Mouse (Mus musculus): ENCODE data around the gene Ndufaf7.

Gene Ndufaf7

DNA sequence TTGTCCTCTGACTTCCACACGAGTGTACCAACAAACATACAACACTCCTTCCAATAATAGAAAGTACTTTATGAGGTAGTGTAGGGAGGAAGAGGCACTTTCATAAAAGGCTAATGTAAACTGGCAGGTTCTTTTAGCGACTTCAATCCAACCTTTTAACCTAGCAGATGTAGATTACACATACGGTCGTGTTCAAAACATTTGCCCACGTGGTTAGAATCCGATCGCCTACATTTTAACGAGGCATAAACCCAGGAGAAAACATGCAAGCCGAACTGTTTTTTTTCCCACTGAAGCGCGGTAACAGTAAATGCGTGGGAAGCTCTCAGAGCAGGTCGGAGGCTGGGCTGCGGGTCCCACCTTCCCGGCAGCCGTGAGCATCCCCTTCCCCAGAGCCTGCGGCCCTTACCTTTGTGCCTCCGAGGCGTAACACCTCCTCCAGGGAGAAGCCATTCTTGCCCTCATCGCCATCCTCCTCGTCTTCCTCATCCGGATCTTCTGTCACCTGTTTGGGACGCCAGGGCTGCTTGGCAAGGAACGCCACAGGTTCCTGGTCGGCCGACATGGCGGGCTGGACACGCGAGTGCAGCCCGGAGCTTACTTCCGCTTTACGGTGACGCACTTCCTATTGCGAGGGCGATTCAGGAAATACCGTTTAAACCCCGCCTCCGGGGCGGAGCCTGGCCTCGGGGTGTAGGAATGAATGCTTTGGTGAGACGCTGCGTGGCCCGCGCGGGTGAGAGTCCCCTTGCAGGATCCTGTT lies at the start of gene Ndufaf7, which contains the start of gene Cebpz:
Gene Ndufaf7 (plus strand): TSS at position 671 of the 763 bp plus-strand sequence.
Gene Cebpz (minus strand): TSS at position 601 of the 763 bp plus-strand sequence.
- peak; percentile 98 for DNase-seq (ENCODE audit: low read depth)

GRCm38 (mm10) chr17:78888554-78888953 lies 48.4 kb upstream of the Ndufaf7 start:
- no peak for DNase-seq (ENCODE audit: low read depth)

DNA sequence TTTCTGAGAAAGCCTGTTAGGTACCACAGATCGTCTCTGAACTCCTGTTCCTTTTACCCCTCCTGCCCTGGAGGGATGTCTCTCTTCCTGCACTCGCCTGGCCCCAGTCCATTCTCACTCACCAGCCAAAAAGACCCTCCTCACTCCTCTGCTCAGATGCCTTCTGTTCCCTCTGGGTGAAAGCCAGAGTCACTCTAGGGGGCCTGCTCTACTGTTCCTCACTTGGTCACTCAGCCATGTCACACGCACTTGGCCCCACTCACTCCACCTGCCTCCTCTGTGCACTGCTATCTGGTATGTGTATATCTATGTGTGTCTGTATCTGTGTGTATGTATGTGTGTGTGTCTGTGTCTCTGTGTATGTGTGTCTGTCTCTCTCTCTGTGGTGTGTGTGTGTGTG lies 47.8 kb upstream of the Ndufaf7 start:
- DNase-seq (ENCODE audit: low read depth) = no peak

GRCm38 (mm10) chr17:78891020-78891419 lies 45.9 kb upstream of the Ndufaf7 start:
- no peak for DNase-seq (ENCODE audit: low read depth)

GRCm38 (mm10) chr17:78894991-78895390 lies 41.9 kb upstream of the Ndufaf7 start:
- no peak for DNase-seq (ENCODE audit: low read depth)

DNA sequence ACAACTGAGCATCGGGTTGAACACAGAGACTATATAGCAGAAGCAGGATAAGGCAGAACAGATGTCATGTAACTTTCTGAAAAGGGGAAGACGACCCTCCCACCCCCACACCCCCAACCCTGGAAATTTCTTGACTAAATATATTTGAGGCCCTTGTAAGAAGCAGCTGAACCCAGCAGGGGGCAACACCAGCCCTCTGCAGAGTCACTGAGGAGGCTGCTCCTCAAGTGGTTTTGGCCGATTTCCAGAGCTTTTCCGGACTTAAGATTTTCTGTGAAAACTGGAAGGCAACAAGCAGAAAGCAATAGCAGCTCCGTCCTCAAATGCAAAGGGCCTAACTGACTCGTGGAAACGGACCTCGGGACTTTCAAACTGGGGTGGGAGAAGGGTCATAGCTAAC lies 41.5 kb upstream of the Ndufaf7 start:
- DNase-seq (ENCODE audit: low read depth) = peak; percentile 54

GRCm38 (mm10) chr17:78903158-78903557 lies 33.8 kb upstream of the Ndufaf7 start:
- DNase-seq (ENCODE audit: low read depth) = no peak

- no peak for DNase-seq (ENCODE audit: low read depth)
Measured at GRCm38 (mm10) chr17:78906892-78907291, 30.0 kb upstream of the Ndufaf7 start, which contains the start of gene Sult6b1. Gene Sult6b1 (minus strand): TSS chr17:78906992.

GRCm38 (mm10) chr17:78909374-78909773 lies 27.6 kb upstream of the Ndufaf7 start:
- DNase-seq (ENCODE audit: low read depth) = no peak

- no peak for DNase-seq (ENCODE audit: low read depth)
Measured at GRCm38 (mm10) chr17:78912861-78913281, 24.1 kb upstream of the Ndufaf7 start.

- DNase-seq (ENCODE audit: low read depth) = no peak
Measured at GRCm38 (mm10) chr17:78913921-78914320, 23.0 kb upstream of the Ndufaf7 start.

DNA sequence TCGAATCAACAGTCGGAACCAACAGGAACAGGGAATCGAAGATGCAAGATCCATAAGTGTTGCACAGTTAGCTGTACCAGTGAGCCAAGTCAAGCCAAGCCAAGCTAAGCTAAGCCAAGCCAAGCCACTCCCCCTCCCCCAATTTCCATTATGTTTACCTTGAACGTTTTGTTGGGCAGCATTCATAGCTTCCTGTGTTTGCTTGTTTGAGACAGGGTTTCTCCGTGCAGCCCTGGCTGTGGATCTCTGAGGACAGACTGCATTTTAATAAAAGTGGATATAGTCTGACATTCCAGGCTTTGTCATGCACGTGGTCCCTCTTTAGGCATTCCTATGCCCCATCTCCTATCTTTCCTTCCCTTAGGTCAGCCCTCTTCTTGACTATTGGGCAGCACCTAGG lies 21.2 kb upstream of the Ndufaf7 start:
- peak; percentile 58 for DNase-seq (ENCODE audit: low read depth)

DNA sequence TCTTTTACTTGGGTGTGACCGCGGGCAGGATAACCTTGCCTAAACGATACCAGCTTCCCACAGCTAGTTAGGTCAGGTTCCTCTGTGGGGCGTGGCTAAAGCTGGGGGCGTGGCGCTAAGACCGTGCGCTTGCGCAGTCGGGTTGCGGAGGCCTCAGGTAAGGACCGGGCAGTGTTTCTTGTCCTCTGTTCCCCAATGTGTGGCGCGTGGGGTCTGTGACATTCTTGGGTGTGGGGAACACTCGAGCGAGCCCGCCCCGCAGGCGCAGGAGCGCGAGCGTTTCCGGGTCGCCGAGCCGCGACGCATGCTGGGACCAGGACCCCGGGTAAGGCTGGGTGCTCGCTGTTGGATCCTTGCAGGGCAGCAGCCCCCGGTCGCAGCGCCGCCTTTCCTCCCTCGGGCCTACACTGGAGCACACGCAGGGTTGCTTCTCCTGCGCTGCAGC lies 20.5 kb upstream of the Ndufaf7 start, which contains the start of gene Cebpzos:
Gene Cebpzos (plus strand): TSS at position 132 of the 445 bp plus-strand sequence.
- DNase-seq (ENCODE audit: low read depth) = peak; percentile 94

GRCm38 (mm10) chr17:78916899-78917298 lies 20.0 kb upstream of the Ndufaf7 start:
- DNase-seq (ENCODE audit: low read depth) = no peak

- no peak for DNase-seq (ENCODE audit: low read depth)
Measured at GRCm38 (mm10) chr17:78917696-78918095, 19.2 kb upstream of the Ndufaf7 start.

DNA sequence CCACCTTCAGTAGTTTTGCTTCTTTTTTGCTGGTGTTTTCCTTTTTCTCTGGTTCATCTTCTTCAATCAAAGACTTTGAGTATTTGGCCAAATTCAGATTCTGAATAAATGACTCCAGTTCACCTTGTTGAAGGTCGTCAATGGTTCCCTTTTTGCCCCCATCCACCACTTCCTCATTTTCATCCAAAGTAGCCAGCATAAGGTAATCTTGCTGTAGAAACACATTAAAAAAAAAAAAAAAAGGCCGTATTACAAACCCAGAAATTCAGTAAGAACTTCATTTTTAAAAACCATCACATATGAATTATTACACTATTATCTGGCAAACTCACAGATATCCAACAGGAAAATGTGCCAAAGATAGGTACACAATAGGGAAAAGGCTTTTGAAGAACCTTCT lies 1.1 kb upstream of the Ndufaf7 start:
- no peak for DNase-seq (ENCODE audit: low read depth)

DNA sequence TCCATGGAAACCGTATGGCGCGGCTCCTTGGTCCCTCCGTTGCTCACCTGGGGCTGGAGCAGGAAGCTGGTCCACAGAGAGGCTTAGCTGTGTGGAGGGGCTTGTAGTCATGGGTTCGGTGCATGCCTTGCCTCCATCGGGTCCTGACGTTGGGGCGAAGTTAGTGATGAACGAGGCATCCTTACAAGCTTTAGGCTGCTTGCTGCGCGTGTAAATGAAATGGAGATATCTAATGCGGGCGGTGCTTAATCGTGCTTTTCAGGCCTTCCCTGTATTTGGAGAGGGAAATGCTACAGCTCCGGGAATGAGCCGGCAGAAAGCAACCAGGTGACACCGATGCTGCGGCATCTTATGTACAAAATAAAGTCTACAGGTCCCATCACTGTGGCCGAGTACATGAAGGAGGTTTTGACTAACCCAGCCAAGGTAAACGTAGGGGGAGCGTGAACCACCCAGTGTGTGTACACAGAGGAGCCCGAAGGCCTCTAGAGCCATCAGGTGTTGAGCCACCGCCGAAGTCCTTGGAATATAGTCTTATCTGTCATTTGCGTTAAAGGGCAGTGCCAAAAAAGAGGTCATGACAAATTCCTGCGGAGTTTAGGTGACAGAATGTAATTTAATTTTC lies 405 bp downstream of the Ndufaf7 start:
- no peak for DNase-seq (ENCODE audit: low read depth)

GRCm38 (mm10) chr17:78938927-78939326 lies 2.0 kb downstream of the Ndufaf7 start:
- no peak for DNase-seq (ENCODE audit: low read depth)

DNA sequence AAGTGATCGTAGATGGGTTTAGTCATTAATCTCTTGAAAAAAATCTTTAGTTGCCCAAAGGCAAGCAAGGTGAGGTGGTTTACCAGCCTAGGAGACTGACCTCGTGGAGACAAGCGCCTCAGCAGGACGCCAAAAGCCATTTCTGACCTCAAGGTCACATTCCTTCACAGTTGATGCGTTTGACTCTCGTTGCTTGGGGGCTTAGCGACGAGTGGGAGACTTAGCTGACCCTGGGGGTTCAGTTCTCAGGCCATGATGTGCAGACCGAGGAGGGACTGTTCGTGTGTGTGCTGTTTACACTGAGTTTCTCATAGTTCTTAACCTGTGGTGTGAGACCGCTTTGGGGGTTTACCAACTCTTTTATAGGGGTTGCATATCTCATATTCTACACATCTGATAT lies 5.6 kb downstream of the Ndufaf7 start:
- no peak for DNase-seq (ENCODE audit: low read depth)

DNA sequence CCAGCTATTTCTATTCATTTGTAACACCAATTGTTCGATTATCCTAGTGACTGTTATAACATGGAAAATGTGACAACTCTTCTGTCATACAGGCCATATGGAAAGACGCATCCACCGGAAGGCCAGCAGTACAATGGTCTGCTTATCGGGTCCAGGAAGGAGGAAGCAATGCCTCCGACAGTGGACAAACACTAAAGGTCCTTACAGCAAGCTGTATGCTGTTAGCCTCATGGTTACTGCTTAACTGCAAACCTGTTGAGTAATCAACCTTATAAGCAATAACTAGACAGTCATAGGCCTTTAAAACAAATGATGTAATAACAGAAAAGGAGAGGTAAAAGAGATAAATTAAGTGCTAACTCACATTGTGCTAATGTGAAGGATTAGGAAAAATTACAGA lies 14.3 kb downstream of the Ndufaf7 start:
- DNase-seq (ENCODE audit: low read depth) = no peak

- no peak for DNase-seq (ENCODE audit: low read depth)
Measured at GRCm38 (mm10) chr17:78952070-78952469, 15.1 kb downstream of the Ndufaf7 start.

DNA sequence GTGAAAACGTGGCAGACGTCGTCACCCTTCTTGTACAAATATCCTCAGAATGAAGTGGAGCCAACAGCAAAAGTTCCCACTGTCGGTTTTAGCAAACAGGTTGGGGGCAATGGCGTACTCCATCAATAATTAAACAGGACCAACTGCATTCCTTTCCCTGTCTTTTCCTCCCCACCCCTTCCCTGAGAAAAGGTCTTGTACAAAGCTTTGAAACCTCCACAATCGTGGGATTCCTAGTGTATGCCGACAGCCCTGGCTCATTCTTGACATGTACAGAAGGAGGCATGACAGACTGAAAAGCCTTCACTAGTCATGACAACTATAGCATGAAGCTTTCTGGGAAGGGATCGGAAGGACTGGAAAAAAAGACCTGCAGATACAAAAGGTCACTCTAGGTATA lies 16.3 kb downstream of the Ndufaf7 start:
- no peak for DNase-seq (ENCODE audit: low read depth)

GRCm38 (mm10) chr17:78959473-78959872 lies 22.5 kb downstream of the Ndufaf7 start:
- DNase-seq (ENCODE audit: low read depth) = no peak
